8 mouse cellular contexts compared by ENCODE assay signal in the genomic region with DNA sequence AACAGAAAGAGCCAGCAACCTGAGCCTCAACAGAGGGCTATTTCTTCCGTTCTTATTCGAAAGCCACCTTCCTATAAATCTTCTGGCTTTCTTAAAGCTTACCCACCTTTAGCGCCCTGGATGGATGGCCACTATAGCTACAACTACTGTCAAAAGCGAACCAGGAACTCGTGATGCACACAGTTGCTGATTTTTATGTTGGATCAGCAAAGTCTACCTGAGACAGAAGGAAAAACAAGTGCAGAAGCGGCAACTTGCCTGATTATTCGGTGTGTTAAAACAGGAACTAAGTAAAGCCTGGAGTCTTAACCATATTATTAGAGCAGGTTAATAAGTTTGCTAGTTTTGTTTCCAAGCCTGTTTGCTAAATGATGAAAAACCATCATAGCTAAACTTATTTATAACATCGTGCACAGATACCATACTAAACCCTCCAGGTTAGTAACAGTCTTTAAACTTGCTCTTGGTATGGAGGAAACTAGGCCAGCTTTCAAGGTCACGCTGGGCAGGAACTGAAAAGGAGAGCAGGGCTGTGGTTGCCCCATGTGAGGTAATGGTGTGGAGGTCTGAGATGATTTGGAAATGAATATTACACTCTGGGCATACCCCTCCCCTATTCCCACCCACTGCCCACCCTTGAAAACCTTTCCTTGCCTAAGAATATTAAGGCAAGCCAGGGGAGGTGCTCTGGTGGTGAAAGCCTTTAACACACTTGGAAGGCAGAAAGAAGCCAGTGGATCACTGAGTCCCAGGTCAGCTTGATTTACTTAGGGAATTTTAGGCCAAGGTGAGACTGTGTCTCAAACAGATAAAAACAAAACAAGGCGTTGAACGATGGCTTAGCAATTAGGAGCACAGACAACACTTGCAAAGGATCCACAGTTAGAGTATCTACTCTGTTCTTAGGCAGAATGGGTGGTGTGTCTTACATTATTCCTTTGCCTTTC. TPM values are rescaled to one million over a fixed set of nuclear protein-coding genes. Genes with fewer than 3 reads are reported as not detected.
DNase-seq lines count a peak whose midpoint lies in the region; ATAC-seq and TF ChIP-seq lines count a peak whose summit lies in the region.

No protein-coding gene starts in this region.

- H3K79me2 ChIP-seq in MEL (ENCODE audit: control insufficient read depth, insufficient read depth, low read length, poor library complexity), result peaks cover 34% of the 10 kb centered on the region

- peak overlapping the region; percentile 87 to 99 for H3K4me3 ChIP-seq in MEL (ENCODE audit: control insufficient read depth in 1 of 2, insufficient read depth in 1 of 2, low read depth in 2 of 2, low read length in 2 of 2)
- peak overlapping the region; percentile 85 for H3K4me3 ChIP-seq in hindbrain, postnatal 0 days (ENCODE audit: low read length)
- peak overlapping the region; percentile 100 for H3K4me3 ChIP-seq in liver, embryonic 15.5 days (replicated peaks)
- peak overlapping the region; percentile 83 for H3K4me3 ChIP-seq in stomach, embryonic 14.5 days (ENCODE audit: low read depth, low read length)

- no peaks in the 10 kb centered on the region for H3K9me3 ChIP-seq in MEL (replicated peaks; ENCODE audit: insufficient read depth, low read length)
- H3K9me3 ChIP-seq in hindbrain, postnatal 0 days (ENCODE audit: low read length), result no peaks in the 10 kb centered on the region
- H3K9me3 ChIP-seq in liver, embryonic 15.5 days (replicated peaks), result no peaks in the 10 kb centered on the region
- no peaks in the 10 kb centered on the region for H3K9me3 ChIP-seq in stomach, embryonic 14.5 days (ENCODE audit: control insufficient read depth, low read depth, low read length)

- TF ChIP-seq CTCF in MEL (IDR thresholded peaks at IDR 0.05 in 2 of 3, conservative IDR thresholded peaks at IDR 0.05 in 1 of 3; ENCODE audit: control insufficient read depth in 1 of 3, insufficient read depth in 1 of 3, low read depth in 2 of 3, low read length in 3 of 3, poor library complexity in 1 of 3, severe bottlenecking in 1 of 3), result no peak
- TF ChIP-seq CTCF in hindbrain, postnatal 0 days (IDR thresholded peaks at IDR 0.05; ENCODE audit: low read depth), result no peak

- peaks cover 6 to 18% of the 10 kb centered on the region in 2 experiments for H3K4me1 ChIP-seq in MEL (ENCODE audit: control insufficient read depth in 1 of 2, insufficient read depth in 2 of 2, low read length in 2 of 2)
- H3K4me1 ChIP-seq in hindbrain, postnatal 0 days (ENCODE audit: insufficient read depth, low read length), result peaks cover 5% of the 10 kb centered on the region; the same call in 1 of the 2 replicates
- peaks cover 35% of the 10 kb centered on the region for H3K4me1 ChIP-seq in liver, embryonic 15.5 days (replicated peaks)
- H3K4me1 ChIP-seq in stomach, embryonic 14.5 days (ENCODE audit: control insufficient read depth, insufficient read depth, low read length), result peaks cover 4% of the 10 kb centered on the region; the same call in 1 of the 2 replicates

- H3K27ac ChIP-seq in MEL (ENCODE audit: control insufficient read depth, low read depth, low read length), result peak overlapping the region; percentile 87
- H3K27ac ChIP-seq in hindbrain, postnatal 0 days, result peak overlapping the region; percentile 90
- H3K27ac ChIP-seq in liver, embryonic 15.5 days (replicated peaks), result peak overlapping the region; percentile 86
- peak overlapping the region; percentile 86 for H3K27ac ChIP-seq in stomach, embryonic 14.5 days (ENCODE audit: low read length)

- H3K9ac ChIP-seq in MEL (ENCODE audit: control insufficient read depth, low read depth, low read length, poor library complexity, severe bottlenecking), result peak overlapping the region; percentile 82
- peak overlapping the region; percentile 85 for H3K9ac ChIP-seq in hindbrain, postnatal 0 days (replicated peaks; ENCODE audit: low read length)
- peak overlapping the region; percentile 99 for H3K9ac ChIP-seq in liver, embryonic 15.5 days
- H3K9ac ChIP-seq in stomach, embryonic 14.5 days (replicated peaks; ENCODE audit: low read depth, low read length), result peak overlapping the region; percentile 83

- ATAC-seq in erythroblast, adult 5-6 weeks (replicated peaks; ENCODE audit: low FRiP score, poor library complexity, severe bottlenecking), result peak; percentile 40
- ATAC-seq in hindbrain, postnatal 0 days, result no peak
- ATAC-seq in liver, embryonic 15.5 days (ENCODE audit: insufficient read depth), result peak; percentile 22
- ATAC-seq in stomach, embryonic 14.5 days (ENCODE audit: insufficient number of reproducible peaks, insufficient read depth, low FRiP score, low read depth), result no peak

- WGBS in hindbrain, postnatal 0 days, result 19% methylated on average over 11 of the region's 11 CpGs
- 17% methylated on average over 11 of the region's 11 CpGs for WGBS in liver, embryonic 15.5 days (ENCODE audit: insufficient replicate concordance)
- 14% methylated on average over 11 of the region's 11 CpGs for WGBS in stomach, embryonic 14.5 days

- peak overlapping the region; percentile 66 for H3K4me2 ChIP-seq in hindbrain, postnatal 0 days (ENCODE audit: low read depth, low read length)
- H3K4me2 ChIP-seq in liver, embryonic 15.5 days, result peak overlapping the region; percentile 92
- peak overlapping the region; percentile 48 for H3K4me2 ChIP-seq in stomach, embryonic 14.5 days (replicated peaks; ENCODE audit: low read depth, low read length)

- peak; percentile 29 to 77 for DNase-seq in adrenal gland, adult (ENCODE audit: inconsistent age in 2 of 2, low spot score in 1 of 2)
- DNase-seq in adrenal gland, postnatal 25 days, result no peak
- DNase-seq in MEL (ENCODE audit: low read depth, low spot score), result peak; percentile 77
- DNase-seq in hindbrain, postnatal 0 days (ENCODE audit: low spot score), result peak; percentile 6
- DNase-seq in gastrocnemius, adult 18-20 months (ENCODE audit: low spot score), result no peak

- H3K27me3 ChIP-seq in MEL (ENCODE audit: control insufficient read depth in 1 of 2, insufficient read depth in 2 of 2, low read length in 2 of 2), result no peaks in the 10 kb centered on the region
- no peaks in the 10 kb centered on the region for H3K27me3 ChIP-seq in hindbrain, postnatal 0 days (ENCODE audit: insufficient read depth, low read length)
- H3K27me3 ChIP-seq in liver, embryonic 15.5 days, result no peaks in the 10 kb centered on the region
- no peaks in the 10 kb centered on the region for H3K27me3 ChIP-seq in stomach, embryonic 14.5 days (ENCODE audit: control insufficient read depth, insufficient read depth, low read length)

- peaks cover 2 to 34% of the 10 kb centered on the region in 2 experiments; a peak in 2 of 4 replicates for H3K36me3 ChIP-seq in MEL (ENCODE audit: control insufficient read depth in 1 of 2, insufficient read depth in 2 of 2, low read length in 2 of 2)
- H3K36me3 ChIP-seq in hindbrain, postnatal 0 days (ENCODE audit: insufficient read depth, low read length), result no peaks in the 10 kb centered on the region
- H3K36me3 ChIP-seq in liver, embryonic 15.5 days (replicated peaks), result peaks cover 8% of the 10 kb centered on the region; the same call in 1 of the 2 replicates
- H3K36me3 ChIP-seq in stomach, embryonic 14.5 days (ENCODE audit: control insufficient read depth, insufficient read depth, low read length), result no peaks in the 10 kb centered on the region

- TF ChIP-seq RAD21 in MEL (IDR thresholded peaks at IDR 0.05; ENCODE audit: low read depth, low read length), result no peak

- TF ChIP-seq EP300 in MEL (IDR thresholded peaks at IDR 0.05; ENCODE audit: low read depth in 1 of 2, low read length in 2 of 2), result no peak; a peak in 1 of 4 replicates

- TF ChIP-seq POLR2A in MEL (IDR thresholded peaks at IDR 0.05; ENCODE audit: control insufficient read depth in 1 of 2, insufficient read depth in 1 of 2, low read depth in 1 of 2, low read length in 2 of 2, poor library complexity in 1 of 2), result no peak

TF ChIP-seq in MEL, 35 proteins besides CTCF, POLR2A, EP300 and RAD21 (continues in another document):
- TF ChIP-seq GABPA (IDR thresholded peaks at IDR 0.05; ENCODE audit: low read depth, low read length), result no peak
- no peak for TF ChIP-seq E2F4 (IDR thresholded peaks at IDR 0.05; ENCODE audit: borderline replicate concordance, low read depth, low read length)
- TF ChIP-seq SIN3A (IDR thresholded peaks at IDR 0.05; ENCODE audit: low read length), result 0 out of 2 replicates have a peak, but pooled peaks have one; percentile 8
- TF ChIP-seq MAX (IDR thresholded peaks at IDR 0.05; ENCODE audit: low read length), result 0 out of 2 replicates have a peak, but pooled peaks have one; percentile 13
- TF ChIP-seq CHD1 (IDR thresholded peaks at IDR 0.05; ENCODE audit: low read depth, low read length), result no peak; the same call in 1 of the 2 replicates
- no peak for TF ChIP-seq ELF1 (IDR thresholded peaks at IDR 0.05; ENCODE audit: low read depth, low read length)
- no peak for TF ChIP-seq ZNF384 (IDR thresholded peaks at IDR 0.05; ENCODE audit: low read depth, low read length)

RNA-seq across cellular contexts. Expression of gene Akap10, which starts 0.9 kb away (rescaled TPM):
- 28.2 and 33.5 TPM in 2 replicates for total RNA-seq in adrenal gland, postnatal 25 days (2021)
- total RNA-seq in MEL (2012; rRNA removed), result 20.1 and 21.7 TPM in 2 replicates
- 10 to 100 TPM in 1 of 2 experiments, not detected in 1; 17.7 TPM for polyA plus RNA-seq in MEL (2012; ENCODE audit: insufficient read depth in 1 of 2, insufficient read length in 2 of 2, low read depth in 1 of 2, low replicate concordance in 2 of 2, missing spikeins in 1 of 2)
- total RNA-seq in erythroblast, adult 5-6 weeks (2015; ENCODE audit: low replicate concordance), result 20.4 and 22.8 TPM in 2 replicates
- total RNA-seq in erythroblast, adult 5-6 weeks (2017; ENCODE audit: low replicate concordance), result 18.3 and 20.4 TPM in 2 replicates
- total RNA-seq in hindbrain, postnatal 0 days (2014; rRNA removed), result 13.4 and 24.0 TPM in 2 replicates
- 6.4 and 6.6 TPM in 2 replicates for polyA plus RNA-seq in hindbrain, postnatal 0 days (2015; fragmentation: Nextera tagmentation; extraction: Ambion mirVana)
- polyA plus RNA-seq in liver, embryonic 15.5 days (2015; fragmentation: Nextera tagmentation; extraction: Ambion mirVana), result 7.9 and 8.0 TPM in 2 replicates
- polyA plus RNA-seq in stomach, embryonic 14.5 days (2014; fragmentation: Nextera tagmentation; extraction: Ambion mirVana), result 19.1 and 22.1 TPM in 2 replicates
- 1 to 10 TPM; 7.6 to 9.0 TPM for total RNA-seq in gastrocnemius, adult 18-20 months (2021)

RNA-seq across cellular contexts. Expression of gene Specc1, which starts 25.6 kb away (rescaled TPM):
- total RNA-seq in adrenal gland, postnatal 25 days (2021), result 8.9 and 9.7 TPM in 2 replicates
- 2.3 and 2.5 TPM in 2 replicates for total RNA-seq in MEL (2012; rRNA removed)
- 1 to 10 TPM in 1 of 2 experiments, not detected in 1; 5.8 TPM for polyA plus RNA-seq in MEL (2012; ENCODE audit: insufficient read depth in 1 of 2, insufficient read length in 2 of 2, low read depth in 1 of 2, low replicate concordance in 2 of 2, missing spikeins in 1 of 2)
- total RNA-seq in erythroblast, adult 5-6 weeks (2015; ENCODE audit: low replicate concordance), result 950 and 990 TPM in 2 replicates
- 2,020 and 2,075 TPM in 2 replicates for total RNA-seq in erythroblast, adult 5-6 weeks (2017; ENCODE audit: low replicate concordance)
- total RNA-seq in hindbrain, postnatal 0 days (2014; rRNA removed), result 34.0 and 39.6 TPM in 2 replicates
- polyA plus RNA-seq in hindbrain, postnatal 0 days (2015; fragmentation: Nextera tagmentation; extraction: Ambion mirVana), result 20.5 and 20.7 TPM in 2 replicates
- polyA plus RNA-seq in liver, embryonic 15.5 days (2015; fragmentation: Nextera tagmentation; extraction: Ambion mirVana), result 54.4 and 57.0 TPM in 2 replicates
- 10.0 and 11.9 TPM in 2 replicates for polyA plus RNA-seq in stomach, embryonic 14.5 days (2014; fragmentation: Nextera tagmentation; extraction: Ambion mirVana)
- total RNA-seq in gastrocnemius, adult 18-20 months (2021), result 1 to 10 TPM in 1 of 2 experiments, under 1 TPM in 1; 0.98 to 2.3 TPM

Comparison
In these comparisons a context has a peak if more than half of its experiments do, and no peak if none do; other contexts are left out.
1. DNase-seq: peak in adrenal gland, adult (2 of 2), MEL (single experiment) and hindbrain, postnatal 0 days (single experiment); none in adrenal gland, postnatal 25 days (single experiment) and gastrocnemius, adult 18-20 months (single experiment).
2. ATAC-seq: peak in erythroblast, adult 5-6 weeks (single experiment) and liver, embryonic 15.5 days (single experiment); none in hindbrain, postnatal 0 days (single experiment) and stomach, embryonic 14.5 days (single experiment).
3. RNA of gene Specc1, which starts 25.6 kb away (total RNA-seq): 950 to 2,075 TPM in erythroblast, adult 5-6 weeks; 34.0 to 39.6 TPM in hindbrain, postnatal 0 days, 8.9 to 9.7 TPM in adrenal gland, postnatal 25 days, 2.3 to 2.5 TPM in MEL and 0.98 to 2.3 TPM in gastrocnemius, adult 18-20 months; every median in the first group is over 10 times any median in the second.
4. Peak in every context shown above with its lines, with median percentiles within 50 percentile points of each other: H3K27ac ChIP-seq, H3K4me3 ChIP-seq, H3K9ac ChIP-seq and H3K4me2 ChIP-seq.